Mouse (Mus musculus): Measurements from ENCODE around the gene Slc39a7. TPM values are rescaled to one million over a fixed set of nuclear protein-coding genes. Genes with fewer than 3 reads are reported as not detected.

Slc39a7 gene
- polyA plus RNA-seq (2015; fragmentation: Nextera tagmentation; extraction: Ambion mirVana): 197 and 211 TPM in 2 replicates

DNA sequence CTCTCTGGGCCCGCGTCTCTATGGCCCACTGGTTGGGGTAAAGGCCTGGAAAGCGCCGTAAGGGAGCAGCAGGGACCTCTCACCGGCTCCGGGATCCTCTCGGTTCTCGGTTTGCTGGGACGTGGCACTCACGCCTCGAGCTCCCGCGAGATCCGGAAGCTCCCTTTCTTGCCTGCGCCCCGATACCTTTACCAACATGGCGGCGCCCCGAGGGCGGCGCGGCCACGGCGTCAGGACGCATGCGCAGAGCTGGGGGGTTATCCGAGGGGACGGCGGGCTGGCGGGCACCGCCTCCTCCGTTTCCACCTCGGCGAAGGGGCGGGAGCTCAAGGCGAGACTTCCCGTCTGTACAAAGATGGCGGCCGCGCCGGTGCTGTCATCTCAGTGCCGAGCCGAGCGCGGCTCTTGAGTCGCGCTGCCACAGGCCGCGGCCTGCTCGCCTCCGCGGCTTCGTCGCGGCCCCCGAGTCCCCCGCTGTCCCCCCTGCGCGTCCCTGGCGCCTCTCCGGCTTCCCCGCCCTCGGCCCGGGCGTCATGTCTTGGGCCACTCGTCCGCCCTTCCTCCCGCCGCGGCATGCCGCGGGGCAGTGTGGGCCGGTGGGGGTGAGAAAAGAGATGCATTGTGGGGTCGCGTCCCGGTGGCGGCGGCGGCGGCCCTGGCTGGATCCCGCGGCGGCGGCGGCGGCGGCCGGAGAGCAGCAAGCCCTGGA lies at the start of gene Slc39a7, which contains the start of gene Rxrb:
Slc39a7 (minus strand) TSS at position 218 of the 709 bp plus-strand sequence.
Rxrb (plus strand) TSS at position 348 of the 709 bp plus-strand sequence.
- H3K4me3 ChIP-seq (replicated peaks): peak within 1 kb of the TSS; percentile 75
- no peaks in the 10 kb centered on the region for H3K9me3 ChIP-seq (replicated peaks)
- WGBS: under 1% methylated on average over 88 of the region's 88 CpGs
- H3K4me1 ChIP-seq: peaks cover 52% of the 10 kb centered on the region
- no peaks in the 10 kb centered on the region for H3K27me3 ChIP-seq
- peak within 1 kb of the TSS; percentile 92 for H3K9ac ChIP-seq
- peak within 1 kb of the TSS; percentile 99 for H3K27ac ChIP-seq
- ATAC-seq (replicated peaks; ENCODE audit: low FRiP score): peak; percentile 78
- peaks cover 48% of the 10 kb centered on the region for H3K36me3 ChIP-seq
- peak within 1 kb of the TSS; percentile 81 for H3K4me2 ChIP-seq

DNA sequence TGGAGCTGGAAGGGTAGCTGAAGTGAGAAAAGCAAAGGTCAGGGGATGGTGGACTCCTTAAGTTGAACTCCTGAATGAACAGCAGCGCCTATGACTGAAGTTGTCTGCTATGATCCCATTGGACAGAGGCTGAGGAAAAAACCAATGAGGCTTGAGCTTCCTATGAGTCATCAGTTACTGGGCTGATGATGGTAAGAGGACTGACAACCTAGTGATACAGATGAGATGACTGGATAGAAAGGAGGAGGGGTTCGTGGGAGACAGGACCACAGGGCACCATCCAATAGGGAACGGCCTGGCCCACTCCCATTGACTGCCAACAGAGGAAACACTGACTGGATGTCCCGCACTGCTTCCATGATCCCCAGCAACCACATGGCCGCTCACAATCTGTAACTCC lies 48.1 kb upstream of the Slc39a7 start:
- Histone ChIP-seq H3K27ac (no peak overlapping the region), H3K9ac (no peak overlapping the region), H3K4me3 (replicated peaks) (no peak overlapping the region), H3K36me3 (no peaks in the 10 kb centered on the region), H3K4me2 (no peak overlapping the region), H3K27me3 (peaks cover 32% of the 10 kb centered on the region), H3K4me1 (0 out of 2 replicates have a peak, but pooled peaks cover 4% of the 10 kb centered on the region), H3K9me3 (replicated peaks) (no peaks in the 10 kb centered on the region)
- 19% methylated on average over 5 of the region's 5 CpGs for WGBS
- peak; percentile 71 for ATAC-seq (replicated peaks; ENCODE audit: low FRiP score)

DNA sequence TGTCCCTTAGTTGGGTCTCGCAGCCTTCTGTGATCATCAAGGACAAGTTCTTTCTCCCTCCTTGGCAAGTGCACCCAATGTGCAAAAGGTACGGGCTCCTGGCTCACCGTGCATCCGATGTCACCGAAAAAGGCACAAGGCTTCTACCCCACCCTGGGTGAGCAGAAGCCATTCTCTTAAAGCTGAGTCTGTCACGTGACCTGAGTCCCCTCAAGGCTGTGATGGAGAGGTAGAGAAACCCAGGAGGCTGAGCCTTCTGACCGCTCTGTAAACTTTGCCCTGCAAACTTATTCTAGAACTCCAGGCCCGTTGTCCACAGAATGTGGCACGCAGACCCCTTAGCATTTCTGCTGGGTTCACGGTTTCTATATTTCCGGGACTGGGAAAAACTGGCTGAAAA lies 47.5 kb upstream of the Slc39a7 start:
- no peak for ATAC-seq (replicated peaks; ENCODE audit: low FRiP score)
- Histone ChIP-seq H3K9ac (no peak overlapping the region), H3K27ac (no peak overlapping the region), H3K4me1 (0 out of 2 replicates have a peak, but pooled peaks cover 4% of the 10 kb centered on the region), H3K4me2 (no peak overlapping the region), H3K36me3 (no peaks in the 10 kb centered on the region), H3K9me3 (replicated peaks) (no peaks in the 10 kb centered on the region), H3K27me3 (peaks cover 27% of the 10 kb centered on the region), H3K4me3 (replicated peaks) (no peak overlapping the region)
- 91% methylated on average over 11 of the region's 11 CpGs for WGBS

DNA sequence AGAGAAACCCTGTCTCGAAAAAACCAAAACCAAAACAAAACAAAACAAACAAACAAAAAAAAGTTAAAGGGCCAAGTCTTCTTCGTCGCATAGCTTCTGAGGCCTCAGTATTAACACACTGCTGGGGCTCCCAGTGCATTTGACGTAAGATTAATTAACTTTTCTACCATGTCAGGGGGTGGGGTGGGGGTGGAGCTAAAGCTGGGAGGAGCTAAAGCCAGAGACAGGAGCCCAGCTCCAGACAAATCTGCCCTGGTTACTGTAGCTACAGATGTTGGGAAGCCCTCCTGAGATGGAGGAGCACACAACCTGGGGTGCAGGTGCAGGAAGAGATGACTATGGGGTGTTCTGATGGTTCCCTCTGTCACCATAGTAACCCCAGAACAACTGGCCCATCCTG lies 46.7 kb upstream of the Slc39a7 start:
- 56% methylated on average over 4 of the region's 4 CpGs for WGBS
- Histone ChIP-seq H3K4me1 (0 out of 2 replicates have a peak, but pooled peaks cover 4% of the 10 kb centered on the region), H3K4me3 (replicated peaks) (no peak overlapping the region), H3K27me3 (peaks cover 25% of the 10 kb centered on the region), H3K9me3 (replicated peaks) (no peaks in the 10 kb centered on the region), H3K27ac (no peak overlapping the region), H3K4me2 (no peak overlapping the region), H3K36me3 (no peaks in the 10 kb centered on the region), H3K9ac (no peak overlapping the region)
- no peak for ATAC-seq (replicated peaks; ENCODE audit: low FRiP score)

DNA sequence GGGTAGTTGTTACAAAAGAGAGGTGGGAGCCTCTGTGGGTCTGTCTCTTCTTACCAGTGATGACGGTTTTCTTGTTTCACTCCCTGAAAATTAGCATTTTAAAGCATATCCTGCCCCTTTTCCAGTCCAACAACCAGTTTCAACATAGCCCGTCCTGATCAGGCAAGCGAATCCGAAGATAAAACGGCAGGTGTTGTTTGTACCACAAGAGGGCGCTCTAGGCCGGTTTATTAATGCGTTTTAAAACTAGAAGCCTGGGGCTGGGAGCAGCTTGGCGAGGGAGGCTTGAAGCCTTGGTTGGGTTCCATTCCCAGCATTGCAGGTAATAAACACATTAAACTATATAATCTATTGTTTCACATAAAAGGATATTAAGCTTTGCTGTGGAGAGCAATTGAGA lies 46.1 kb upstream of the Slc39a7 start:
- Histone ChIP-seq H3K27ac (no peak overlapping the region), H3K4me1 (0 out of 2 replicates have a peak, but pooled peaks cover 4% of the 10 kb centered on the region), H3K4me3 (replicated peaks) (no peak overlapping the region), H3K9me3 (replicated peaks) (no peaks in the 10 kb centered on the region), H3K27me3 (peaks cover 20% of the 10 kb centered on the region), H3K4me2 (no peak overlapping the region), H3K36me3 (no peaks in the 10 kb centered on the region), H3K9ac (no peak overlapping the region)
- ATAC-seq (replicated peaks; ENCODE audit: low FRiP score): no peak
- 2% methylated on average over 9 of the region's 9 CpGs for WGBS

DNA sequence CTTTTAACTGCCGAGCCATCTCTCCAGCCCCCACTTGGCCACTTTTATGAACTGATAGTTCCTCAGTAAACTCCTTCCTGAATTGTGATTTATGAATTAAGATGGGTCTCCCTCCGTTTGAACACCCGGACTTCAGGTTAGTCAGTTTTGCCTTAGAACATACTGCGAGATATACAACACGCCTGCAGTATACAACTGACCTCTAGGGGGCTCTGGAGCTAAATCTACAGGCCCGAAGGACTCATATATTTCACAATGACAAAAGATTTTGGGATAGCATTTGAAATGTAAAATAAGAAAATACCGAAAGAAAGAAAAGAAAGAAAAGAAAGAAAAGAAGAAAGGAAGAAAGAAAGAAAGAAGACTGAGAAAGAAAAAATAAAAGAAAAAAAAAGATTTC lies 43.8 kb upstream of the Slc39a7 start:
- no peaks in the 10 kb centered on the region for H3K36me3 ChIP-seq
- H3K4me2 ChIP-seq: no peak overlapping the region
- H3K9me3 ChIP-seq (replicated peaks): no peaks in the 10 kb centered on the region
- no peak overlapping the region for H3K9ac ChIP-seq
- H3K4me3 ChIP-seq (replicated peaks): no peak overlapping the region
- H3K27me3 ChIP-seq: peaks cover 20% of the 10 kb centered on the region
- no peak overlapping the region for H3K27ac ChIP-seq
- 41% methylated on average over 7 of the region's 7 CpGs for WGBS
- no peak for ATAC-seq (replicated peaks; ENCODE audit: low FRiP score)
- 0 out of 2 replicates have a peak, but pooled peaks cover 4% of the 10 kb centered on the region for H3K4me1 ChIP-seq

DNA sequence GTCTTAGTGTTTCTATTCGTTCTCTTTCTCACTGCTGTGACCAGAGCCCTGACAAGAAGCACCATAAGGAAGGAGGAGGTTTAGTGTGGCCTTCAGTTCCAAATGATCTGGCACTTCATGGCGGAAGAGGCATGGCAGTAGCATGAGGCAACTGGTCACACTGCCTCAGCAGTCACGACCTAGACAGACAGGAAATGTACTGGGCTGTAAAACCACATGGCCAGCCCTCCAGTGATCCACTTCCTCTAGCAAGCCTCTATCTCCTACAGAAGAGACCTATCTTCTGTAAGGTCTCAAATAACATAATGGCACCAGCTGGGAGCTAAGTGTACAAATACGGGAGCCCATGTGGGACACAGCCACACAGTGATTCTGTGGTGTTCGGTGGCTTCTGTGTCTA lies 40.6 kb upstream of the Slc39a7 start:
- WGBS: 68% methylated on average over 5 of the region's 5 CpGs

DNA sequence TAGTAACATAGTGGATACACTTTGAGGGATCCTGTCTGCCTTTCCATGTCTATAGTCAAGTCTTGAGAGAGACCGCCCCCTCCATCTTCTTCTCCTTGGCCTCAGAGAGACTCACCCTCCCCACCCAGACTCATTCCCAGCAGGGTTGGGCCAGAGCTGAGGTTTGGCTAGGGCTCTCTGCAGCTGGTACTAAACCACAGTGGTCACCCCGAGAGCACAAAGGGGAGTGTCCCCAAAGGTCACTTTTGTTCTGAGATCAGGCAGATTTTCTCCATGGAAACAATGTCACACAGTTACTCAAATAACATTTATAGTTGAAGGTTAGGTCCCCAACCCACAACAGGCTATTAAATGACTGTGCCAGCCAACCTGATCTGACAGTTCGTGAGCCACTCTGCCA lies 37.4 kb upstream of the Slc39a7 start:
- 37% methylated on average over 3 of the region's 3 CpGs for WGBS

More for the DNA sequence above, 40.6 kb upstream of the Slc39a7 start:
- H3K9me3 ChIP-seq (replicated peaks): no peaks in the 10 kb centered on the region
- H3K4me1 ChIP-seq: 0 out of 2 replicates have a peak, but pooled peaks cover 4% of the 10 kb centered on the region
- no peak for ATAC-seq (replicated peaks; ENCODE audit: low FRiP score)
- no peak overlapping the region for H3K27ac ChIP-seq
- H3K36me3 ChIP-seq: no peaks in the 10 kb centered on the region
- H3K27me3 ChIP-seq: peaks cover 16% of the 10 kb centered on the region
- H3K4me2 ChIP-seq: no peak overlapping the region
- no peak overlapping the region for H3K9ac ChIP-seq
- H3K4me3 ChIP-seq (replicated peaks): no peak overlapping the region

DNA sequence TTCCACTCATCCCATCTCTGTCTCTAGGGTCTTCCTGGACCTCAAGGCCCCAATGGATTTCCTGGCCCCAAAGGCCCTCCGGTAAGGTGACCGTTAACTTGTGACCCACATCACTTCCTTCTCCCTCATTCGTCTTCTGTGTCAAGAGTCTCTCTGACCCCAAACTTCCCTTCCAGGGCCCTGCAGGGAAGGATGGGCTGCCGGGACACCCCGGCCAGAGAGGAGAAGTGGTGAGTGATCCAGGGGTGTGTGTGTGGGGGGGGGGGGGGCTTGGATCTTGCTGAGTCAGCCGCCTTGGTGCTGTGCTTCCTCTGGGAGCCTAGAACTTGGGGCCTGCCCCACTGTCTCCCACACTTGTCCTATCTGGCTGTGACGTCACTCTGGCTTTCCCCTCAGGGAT lies 25.7 kb upstream of the Slc39a7 start:
- Histone ChIP-seq H3K9ac (no peak overlapping the region), H3K4me2 (no peak overlapping the region), H3K4me3 (replicated peaks) (no peak overlapping the region), H3K36me3 (no peaks in the 10 kb centered on the region), H3K27ac (no peak overlapping the region), H3K4me1 (peaks cover 14% of the 10 kb centered on the region), H3K27me3 (no peaks in the 10 kb centered on the region), H3K9me3 (replicated peaks) (no peaks in the 10 kb centered on the region)
- WGBS: 51% methylated on average over 7 of the region's 7 CpGs
- no peak for ATAC-seq (replicated peaks; ENCODE audit: low FRiP score)

More for the DNA sequence above, 37.4 kb upstream of the Slc39a7 start:
- Histone ChIP-seq H3K4me3 (replicated peaks) (no peak overlapping the region), H3K36me3 (no peaks in the 10 kb centered on the region), H3K9me3 (replicated peaks) (no peaks in the 10 kb centered on the region), H3K4me2 (no peak overlapping the region), H3K4me1 (no peaks in the 10 kb centered on the region), H3K27ac (no peak overlapping the region), H3K9ac (no peak overlapping the region), H3K27me3 (no peaks in the 10 kb centered on the region)
- no peak; the same call in 1 of the 2 replicates for ATAC-seq (replicated peaks; ENCODE audit: low FRiP score)

DNA sequence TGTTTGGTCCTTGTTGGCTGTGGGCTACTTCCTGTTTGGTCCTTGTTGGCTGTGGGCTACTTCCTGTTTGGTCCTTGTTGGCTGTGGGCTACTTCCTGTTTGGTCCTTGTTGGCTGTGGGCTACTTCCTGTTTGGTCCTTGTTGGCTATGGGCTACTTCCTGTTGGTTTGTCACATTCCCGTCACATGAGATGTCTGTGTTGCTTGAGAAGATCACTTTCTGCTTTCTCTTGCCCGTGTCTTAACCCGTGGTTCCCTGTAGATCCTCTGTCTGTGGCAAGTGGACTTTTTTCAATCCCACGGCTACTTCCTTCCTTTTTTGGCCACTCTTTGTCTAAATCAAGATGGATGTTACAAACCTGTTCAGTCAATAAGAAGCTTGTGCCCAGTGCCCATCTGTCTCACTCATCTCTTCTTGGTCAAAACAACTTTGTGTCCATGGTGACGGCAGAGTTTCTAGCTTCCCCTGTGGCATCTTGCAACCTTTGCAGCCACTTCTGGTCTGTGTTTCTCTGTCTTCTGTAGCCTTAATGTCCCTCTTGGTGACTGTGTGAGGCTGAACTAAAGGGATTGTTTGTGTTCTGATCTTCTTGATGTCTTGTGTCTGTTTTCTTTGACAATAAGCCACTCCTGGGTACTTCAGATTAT lies 16.0 kb upstream of the Slc39a7 start:
- ATAC-seq (replicated peaks; ENCODE audit: low FRiP score): no peak
- WGBS: 94% methylated on average over 5 of the region's 5 CpGs
- 0 out of 2 replicates have a peak, but pooled peaks cover 4% of the 10 kb centered on the region for H3K27me3 ChIP-seq

DNA sequence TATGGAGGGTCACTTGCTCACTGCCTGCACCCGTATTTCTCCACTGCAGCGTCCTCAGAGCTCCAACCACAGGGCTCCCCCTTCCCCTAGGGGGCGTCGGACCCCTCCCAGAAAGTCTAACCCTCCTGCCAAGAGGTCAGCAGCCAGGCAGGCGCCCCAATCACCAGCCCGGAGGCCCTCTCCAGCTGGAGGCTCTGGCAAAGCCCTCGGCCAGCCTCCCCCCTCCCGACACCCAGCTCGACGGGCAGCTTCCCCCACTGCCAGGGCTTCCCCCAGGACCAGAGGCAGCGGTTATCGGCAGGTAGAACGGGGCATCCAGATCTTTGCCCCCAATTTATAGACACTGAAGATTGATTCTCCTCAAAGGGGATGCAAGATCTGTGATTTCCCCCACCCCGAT lies 14.5 kb upstream of the Slc39a7 start:
- Histone ChIP-seq H3K36me3 (no peaks in the 10 kb centered on the region), H3K9ac (no peak overlapping the region), H3K27ac (no peak overlapping the region), H3K4me3 (replicated peaks) (no peak overlapping the region), H3K9me3 (replicated peaks) (peaks cover 10% of the 10 kb centered on the region; the same call in 1 of the 2 replicates), H3K4me1 (peaks cover 16% of the 10 kb centered on the region), H3K27me3 (0 out of 2 replicates have a peak, but pooled peaks cover 13% of the 10 kb centered on the region), H3K4me2 (no peak overlapping the region)
- WGBS: 83% methylated on average over 14 of the region's 14 CpGs
- no peak for ATAC-seq (replicated peaks; ENCODE audit: low FRiP score)

More for the DNA sequence above, 16.0 kb upstream of the Slc39a7 start:
- H3K9ac ChIP-seq: no peak overlapping the region
- no peaks in the 10 kb centered on the region for H3K4me1 ChIP-seq
- H3K9me3 ChIP-seq (replicated peaks): peaks cover 10% of the 10 kb centered on the region; the same call in 1 of the 2 replicates
- H3K36me3 ChIP-seq: no peaks in the 10 kb centered on the region
- H3K4me3 ChIP-seq (replicated peaks): no peak overlapping the region
- no peak overlapping the region for H3K27ac ChIP-seq
- no peak overlapping the region for H3K4me2 ChIP-seq

Measured in kidney, embryonic 15.5 days (tissue).